Mouse (Mus musculus): ENCODE results near the gene Atcay. TPM values are rescaled to one million over a fixed set of nuclear protein-coding genes. Genes with fewer than 3 reads are reported as not detected.
"Not testable (repeated sequence)": the region's sequence is repeated elsewhere in the genome, so short reads cannot be mapped to it uniquely, and the experiment has no call there.

Gene Atcay
- polyA plus RNA-seq, 1 experiment from 2014 or later, result 0.28 TPM

DNA sequence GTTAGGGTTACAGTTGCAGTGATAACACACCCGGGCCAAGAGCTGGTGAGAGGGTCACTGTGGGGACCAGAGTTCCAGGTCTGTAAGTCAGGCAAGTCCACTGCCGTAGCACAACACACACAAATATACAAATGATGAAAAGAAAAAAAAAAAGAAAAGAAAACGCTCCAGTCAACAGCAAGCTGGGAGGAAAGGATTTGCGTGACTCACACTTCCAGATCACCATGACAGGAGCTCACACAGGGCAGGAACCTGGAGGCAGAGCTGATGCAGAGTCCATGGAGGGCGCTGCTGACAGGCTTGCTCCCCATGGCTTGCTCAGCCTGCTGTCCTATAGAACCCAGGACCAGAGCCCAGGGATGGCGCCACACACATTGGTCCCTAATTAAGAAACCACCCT lies 3.6 kb upstream of the Atcay start:
- Histone ChIP-seq H3K36me3 (no peaks in the 10 kb centered on the region; the same call in 1 of the 2 replicates), H3K4me3 (no peak overlapping the region; the same call in 1 of the 2 replicates), H3K4me1 (peaks cover 43% of the 10 kb centered on the region), H3K27me3 (ENCODE audit: insufficient read depth, poor library complexity, severe bottlenecking) (peaks cover 59% of the 10 kb centered on the region), H3K27ac (no peak overlapping the region), H3K9me3 (no peaks in the 10 kb centered on the region)
- 70% methylated on average over 6 of the region's 6 CpGs for WGBS
- DNase-seq (ENCODE audit: low spot score), result no peak

DNA sequence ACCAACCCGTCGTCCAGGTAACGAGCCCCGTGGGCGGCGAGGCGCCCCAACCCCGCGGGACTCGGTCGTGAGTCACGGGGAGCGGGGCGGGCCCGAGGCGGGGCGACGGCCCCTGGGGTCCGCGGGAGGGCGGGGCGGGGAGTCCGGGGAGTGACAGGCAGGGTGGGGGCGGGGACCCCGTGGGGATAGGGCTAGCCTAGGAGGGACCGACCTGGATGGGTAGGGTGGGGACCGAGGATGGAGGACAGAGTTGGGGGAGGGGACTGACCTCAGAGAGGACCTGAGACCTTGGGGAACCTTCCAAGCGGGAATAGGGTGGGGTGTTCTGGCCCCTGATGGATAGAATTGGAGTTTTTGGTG lies 2.6 kb upstream of the Atcay start:
- no peaks in the 10 kb centered on the region; the same call in 1 of the 2 replicates for H3K36me3 ChIP-seq
- peak overlapping the region; percentile 94 for H3K27ac ChIP-seq
- no peak for DNase-seq (ENCODE audit: low spot score)
- under 1% methylated on average over 27 of the region's 28 CpGs for WGBS
- peak overlapping the region; percentile 84 for H3K4me3 ChIP-seq
- no peaks in the 10 kb centered on the region for H3K9me3 ChIP-seq
- H3K27me3 ChIP-seq (ENCODE audit: insufficient read depth, poor library complexity, severe bottlenecking), result peaks cover 59% of the 10 kb centered on the region
- peaks cover 41% of the 10 kb centered on the region for H3K4me1 ChIP-seq

DNA sequence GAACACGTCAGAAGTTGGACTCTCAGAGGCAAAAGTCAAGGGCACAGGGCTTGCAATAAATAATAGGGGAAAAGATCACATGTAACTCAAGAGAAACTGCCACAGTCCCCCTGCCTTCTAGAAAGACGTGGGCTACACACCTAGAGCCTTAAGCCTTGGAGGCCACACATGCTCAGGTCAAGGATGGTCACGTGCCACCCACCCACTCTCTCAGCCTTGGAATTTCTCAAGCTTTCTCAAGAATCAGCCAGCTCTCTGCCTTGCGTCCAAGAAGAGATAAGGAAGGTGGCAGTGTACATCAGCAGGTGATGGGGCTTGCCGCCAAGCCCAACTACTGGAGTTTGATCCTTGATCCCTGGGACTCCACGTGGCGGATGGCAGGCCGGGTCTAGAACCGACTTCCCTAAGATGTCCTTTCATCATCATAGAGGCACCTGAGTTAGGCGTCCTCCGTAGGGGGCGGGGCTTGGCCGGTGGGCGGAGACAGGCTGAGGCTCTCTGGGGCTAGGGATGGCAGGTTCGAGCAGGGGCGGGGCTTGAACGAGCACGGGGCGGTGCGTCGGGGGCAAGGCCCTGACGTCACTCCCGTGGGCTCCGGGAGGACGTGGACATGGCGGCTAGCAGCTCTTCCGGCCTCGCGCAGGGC lies 2.1 kb upstream of the Atcay start, which contains the start of gene Zfr2:
Gene Zfr2 (plus strand): TSS at position 576 of the 646 bp plus-strand sequence.
- H3K27me3 ChIP-seq (ENCODE audit: insufficient read depth, poor library complexity, severe bottlenecking), result peaks cover 58% of the 10 kb centered on the region
- H3K4me3 ChIP-seq, result peak within 1 kb of the TSS; percentile 84
- DNase-seq (ENCODE audit: low spot score), result peak; percentile 95
- peaks cover 36% of the 10 kb centered on the region for H3K4me1 ChIP-seq
- no peaks in the 10 kb centered on the region; the same call in 1 of the 2 replicates for H3K36me3 ChIP-seq
- 7% methylated on average over 29 of the region's 29 CpGs for WGBS
- H3K27ac ChIP-seq, result peak within 1 kb of the TSS; percentile 94
- no peaks in the 10 kb centered on the region for H3K9me3 ChIP-seq

DNA sequence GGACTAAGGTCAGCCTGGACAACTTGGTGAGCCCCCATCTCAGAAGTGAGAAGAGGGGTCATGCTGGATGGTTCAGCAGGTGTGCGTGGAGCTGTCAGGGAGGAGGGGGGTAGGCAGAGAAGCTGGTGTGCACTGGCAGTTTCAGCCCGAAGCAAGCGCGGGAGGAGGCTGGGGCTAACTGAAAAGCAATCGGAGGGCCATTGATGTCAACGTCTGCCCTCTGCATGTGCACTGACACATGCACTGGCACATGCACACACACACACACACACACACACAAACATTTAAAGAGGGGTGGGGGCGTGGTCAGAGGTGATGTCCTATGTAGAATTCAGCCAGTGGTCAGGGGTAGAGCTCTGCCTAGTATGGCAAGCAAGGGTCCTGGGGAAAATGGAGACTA lies 803 bp upstream of the Atcay start:
- Histone ChIP-seq H3K36me3 (no peaks in the 10 kb centered on the region; the same call in 1 of the 2 replicates), H3K9me3 (no peaks in the 10 kb centered on the region), H3K27me3 (ENCODE audit: insufficient read depth, poor library complexity, severe bottlenecking) (peaks cover 46% of the 10 kb centered on the region), H3K4me1 (peaks cover 31% of the 10 kb centered on the region), H3K27ac (no peak overlapping the region), H3K4me3 (no peak overlapping the region)
- DNase-seq (ENCODE audit: low spot score), result no peak
- whole genome bisulfite sequencing, result 47% methylated on average over 7 of the region's 7 CpGs

DNA sequence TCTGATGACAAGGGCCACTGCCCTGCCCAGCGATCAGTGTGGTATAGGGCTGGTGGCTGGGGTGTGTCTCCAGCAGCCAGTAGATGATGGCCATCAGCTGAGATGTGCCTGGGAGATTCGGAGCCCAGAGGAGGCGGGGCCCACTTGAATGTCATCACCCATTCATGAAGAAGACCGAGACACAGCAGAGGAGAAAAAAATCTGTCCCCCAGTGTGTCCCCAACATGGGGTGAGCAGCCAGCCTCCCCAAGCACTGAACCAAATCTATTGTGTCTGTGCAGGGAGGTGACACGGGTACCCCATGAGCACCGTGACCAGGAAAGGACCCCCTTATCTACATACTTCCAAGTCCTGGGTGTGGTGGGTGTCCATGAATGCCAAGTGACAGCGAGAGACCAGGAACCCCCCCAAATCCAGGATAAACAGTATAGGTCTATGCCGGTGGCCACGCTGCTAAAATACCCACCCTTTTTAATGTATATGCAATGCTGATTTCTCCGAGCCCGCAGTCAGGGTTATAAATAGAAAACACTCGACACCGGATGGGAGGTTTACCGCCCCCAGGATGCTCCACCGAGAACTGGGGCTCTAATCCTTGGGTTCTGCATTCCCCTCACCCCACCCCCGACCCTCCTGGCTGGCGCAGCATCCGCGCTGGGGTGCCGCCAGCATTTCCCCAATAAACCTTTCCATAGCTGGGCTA lies 747 bp downstream of the Atcay start:
- Histone ChIP-seq H3K27ac (no peak overlapping the region), H3K36me3 (no peaks in the 10 kb centered on the region; the same call in 1 of the 2 replicates), H3K4me3 (peak overlapping the region; percentile 44), H3K27me3 (ENCODE audit: insufficient read depth, poor library complexity, severe bottlenecking) (peaks cover 51% of the 10 kb centered on the region), H3K4me1 (peaks cover 31% of the 10 kb centered on the region), H3K9me3 (no peaks in the 10 kb centered on the region)
- WGBS, result 13% methylated on average over 20 of the region's 20 CpGs
- DNase-seq (ENCODE audit: low spot score), result no peak

DNA sequence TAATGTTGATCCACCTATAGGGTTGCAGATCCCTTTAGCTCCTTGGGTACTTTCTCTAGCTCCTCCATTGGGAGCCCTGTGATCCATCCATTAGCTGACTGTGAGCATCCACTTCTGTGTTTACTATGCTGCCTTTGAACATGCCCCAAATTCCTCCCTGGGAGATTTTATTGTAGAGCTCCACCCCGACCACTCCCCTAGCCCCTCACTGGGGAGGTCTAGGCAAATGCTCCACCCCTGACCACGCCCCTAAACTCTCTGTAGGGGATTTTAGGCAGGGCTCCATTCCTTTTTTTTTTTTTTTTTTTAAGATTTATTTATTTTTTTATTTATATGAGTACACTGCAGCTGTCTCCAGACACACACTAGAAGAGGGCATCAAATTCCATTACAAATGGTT lies 6.9 kb downstream of the Atcay start:
- DNase-seq (ENCODE audit: low spot score); H3K9me3 ChIP-seq; H3K4me3 ChIP-seq; H3K36me3 ChIP-seq; H3K4me1 ChIP-seq; H3K27ac ChIP-seq: not testable (repeated sequence)
- H3K27me3 ChIP-seq (ENCODE audit: insufficient read depth, poor library complexity, severe bottlenecking), result peaks cover 24% of the 10 kb centered on the region
- 56% methylated on average over 2 of the region's 2 CpGs for WGBS

DNA sequence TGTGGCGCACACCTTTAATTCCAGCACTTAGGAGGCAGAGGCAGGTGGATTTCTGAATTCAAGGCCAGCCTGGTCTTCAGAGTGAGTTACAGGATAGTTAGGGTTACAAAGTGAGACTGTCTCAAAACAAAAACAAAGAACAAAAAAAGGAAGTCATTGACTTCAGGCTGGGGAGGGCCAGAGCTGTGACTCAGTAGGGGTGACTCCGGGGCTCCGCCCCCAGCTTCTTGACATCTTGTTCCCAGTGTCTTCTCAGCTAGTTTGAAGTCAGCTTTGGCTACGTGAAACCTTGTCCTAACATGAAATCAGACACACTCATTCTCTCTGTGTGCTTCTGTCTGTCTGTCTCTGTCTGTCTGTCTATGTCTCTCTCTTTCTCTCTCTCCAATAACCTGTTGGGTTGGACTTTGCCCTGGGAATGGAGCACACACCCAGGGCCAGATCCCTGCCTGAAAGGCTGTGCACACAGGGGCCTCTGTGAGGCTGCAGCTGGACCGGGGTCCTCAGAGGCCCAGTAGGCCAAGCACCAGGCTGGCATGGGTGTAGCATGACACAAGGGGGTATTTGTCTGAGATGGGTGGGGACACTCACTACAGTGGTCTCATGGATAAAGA lies 9.1 kb downstream of the Atcay start:
- Histone ChIP-seq H3K4me3 (no peak overlapping the region), H3K4me1 (0 out of 2 replicates have a peak, but pooled peaks cover 4% of the 10 kb centered on the region), H3K27ac (no peak overlapping the region), H3K9me3 (no peaks in the 10 kb centered on the region), H3K27me3 (ENCODE audit: insufficient read depth, poor library complexity, severe bottlenecking) (peaks cover 17% of the 10 kb centered on the region; the same call in 1 of the 2 replicates), H3K36me3 (no peaks in the 10 kb centered on the region)
- DNase-seq (ENCODE audit: low spot score), result no peak
- 82% methylated on average over 5 of the region's 5 CpGs for WGBS

DNA sequence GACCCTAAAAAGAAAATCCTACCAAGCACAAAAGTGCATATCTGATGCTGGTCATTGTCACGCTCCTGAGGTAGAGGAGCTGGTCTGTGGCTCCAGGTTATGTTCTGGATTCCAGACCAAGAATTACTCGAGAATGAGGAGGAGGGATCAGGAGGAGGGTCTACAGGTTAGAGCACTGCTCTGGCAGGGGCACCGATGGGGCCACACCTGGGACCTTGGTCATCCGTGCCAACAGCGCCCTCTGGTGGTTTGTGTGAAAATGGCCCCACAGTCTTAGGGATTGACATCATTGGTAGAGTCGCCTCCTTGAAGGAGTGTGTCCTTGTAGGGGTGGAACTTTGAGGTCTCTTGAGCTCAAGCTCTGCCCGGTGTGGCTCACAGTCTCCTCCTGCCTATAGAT lies 12.7 kb downstream of the Atcay start:
- DNase-seq (ENCODE audit: low spot score), result no peak
- peaks cover 12% of the 10 kb centered on the region; the same call in 1 of the 2 replicates for H3K27me3 ChIP-seq (ENCODE audit: insufficient read depth, poor library complexity, severe bottlenecking)
- no peaks in the 10 kb centered on the region for H3K9me3 ChIP-seq
- WGBS, result 37% methylated on average over 7 of the region's 7 CpGs
- 0 out of 2 replicates have a peak, but pooled peaks cover 4% of the 10 kb centered on the region for H3K4me1 ChIP-seq
- H3K4me3 ChIP-seq, result no peak overlapping the region
- H3K36me3 ChIP-seq, result no peaks in the 10 kb centered on the region
- H3K27ac ChIP-seq, result no peak overlapping the region

DNA sequence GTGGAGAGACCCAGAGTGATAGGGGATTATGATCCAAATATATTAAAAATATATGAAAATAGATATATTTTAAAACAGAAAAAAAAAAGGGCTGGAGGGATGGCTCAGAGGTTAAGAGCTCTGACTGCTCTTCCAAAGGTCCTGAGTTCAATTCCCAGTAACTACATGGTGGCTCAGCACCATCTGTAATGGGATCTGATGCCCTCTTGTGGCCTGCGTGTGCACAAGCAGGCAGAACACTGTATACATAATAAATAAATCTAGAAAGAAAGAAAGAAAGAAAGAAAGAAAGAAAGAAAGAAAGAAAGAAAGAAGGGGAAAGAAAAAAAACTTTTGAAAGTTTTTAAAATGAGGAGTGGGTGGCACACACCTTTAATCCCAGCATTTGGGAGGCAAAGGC lies 13.4 kb downstream of the Atcay start:
- H3K4me3 ChIP-seq; H3K4me1 ChIP-seq; H3K9me3 ChIP-seq; DNase-seq (ENCODE audit: low spot score); H3K36me3 ChIP-seq; H3K27ac ChIP-seq: not testable (repeated sequence)
- H3K27me3 ChIP-seq (ENCODE audit: insufficient read depth, poor library complexity, severe bottlenecking), result peaks cover 12% of the 10 kb centered on the region; the same call in 1 of the 2 replicates
- WGBS, result 36% methylated on average over 1 of the region's 1 CpGs

DNA sequence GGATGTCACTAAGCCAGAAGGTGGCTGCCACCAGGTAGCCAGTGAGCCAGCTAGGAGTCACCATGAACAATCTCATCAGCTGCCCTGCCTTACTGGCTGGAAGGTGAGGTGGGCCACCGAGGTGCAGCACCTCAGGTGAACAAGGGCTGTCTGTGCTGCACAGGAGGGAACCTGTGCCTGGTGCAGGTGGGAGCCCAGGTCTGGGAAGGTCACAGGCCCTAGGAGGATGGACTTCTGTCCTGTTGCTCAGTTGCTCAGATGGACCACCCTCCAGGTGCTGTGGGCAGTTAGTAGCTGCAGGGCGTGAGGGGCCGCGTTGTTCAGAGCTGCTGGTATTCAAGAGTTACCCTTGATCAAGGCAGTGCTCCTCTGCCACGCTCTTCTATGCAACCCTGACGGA lies 13.8 kb downstream of the Atcay start:
- H3K4me3 ChIP-seq, result no peak overlapping the region
- no peaks in the 10 kb centered on the region for H3K36me3 ChIP-seq
- no peak overlapping the region for H3K27ac ChIP-seq
- H3K4me1 ChIP-seq, result 0 out of 2 replicates have a peak, but pooled peaks cover 4% of the 10 kb centered on the region
- peaks cover 12% of the 10 kb centered on the region; the same call in 1 of the 2 replicates for H3K27me3 ChIP-seq (ENCODE audit: insufficient read depth, poor library complexity, severe bottlenecking)
- no peak for DNase-seq (ENCODE audit: low spot score)
- WGBS, result 82% methylated on average over 6 of the region's 6 CpGs
- no peaks in the 10 kb centered on the region for H3K9me3 ChIP-seq

DNA sequence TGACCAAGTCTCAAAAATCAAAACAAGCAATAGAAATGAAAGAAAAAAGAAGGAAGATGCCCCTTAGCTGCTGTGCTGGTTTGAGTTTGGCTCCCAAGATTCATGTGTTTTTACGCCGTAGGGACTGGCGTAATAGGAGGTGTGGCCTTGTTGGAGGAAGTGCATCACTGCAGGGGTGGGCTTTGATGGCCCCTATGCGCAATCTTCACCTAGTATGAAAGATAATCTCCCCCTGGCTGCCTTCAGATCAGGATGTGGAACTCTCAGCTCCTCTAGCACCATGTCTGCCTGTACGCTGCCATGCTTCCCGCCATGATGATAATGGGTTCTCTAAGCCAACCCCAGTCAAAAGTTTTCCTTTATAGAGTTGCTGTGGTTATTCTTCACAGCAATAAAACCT lies 14.4 kb downstream of the Atcay start:
- no peak overlapping the region for H3K4me3 ChIP-seq
- H3K9me3 ChIP-seq, result no peaks in the 10 kb centered on the region
- H3K4me1 ChIP-seq, result 0 out of 2 replicates have a peak, but pooled peaks cover 4% of the 10 kb centered on the region
- H3K36me3 ChIP-seq, result no peaks in the 10 kb centered on the region
- 85% methylated on average over 6 of the region's 6 CpGs for WGBS
- no peak overlapping the region for H3K27ac ChIP-seq
- DNase-seq (ENCODE audit: low spot score), result no peak
- H3K27me3 ChIP-seq (ENCODE audit: insufficient read depth, poor library complexity, severe bottlenecking), result peaks cover 12% of the 10 kb centered on the region; the same call in 1 of the 2 replicates

DNA sequence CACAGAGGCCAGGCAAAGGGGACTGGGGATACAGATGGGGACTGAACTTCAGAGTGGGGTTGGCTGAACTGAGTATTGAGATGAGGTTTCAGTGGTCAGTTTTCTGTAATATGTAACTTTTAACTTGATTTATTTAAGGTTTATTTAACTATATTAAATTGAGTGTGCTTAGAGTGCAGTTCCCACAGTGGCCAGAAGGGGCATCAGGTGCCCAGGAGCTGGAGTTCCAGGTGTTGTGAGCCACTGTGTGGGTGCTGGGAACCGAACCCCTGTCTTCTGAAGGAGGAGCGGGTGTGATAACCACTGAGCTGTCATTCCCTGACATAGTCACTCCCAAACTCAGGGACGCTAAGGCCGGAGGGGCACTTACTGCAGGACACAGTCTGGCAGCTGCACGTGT lies 20.5 kb downstream of the Atcay start:
- Histone ChIP-seq H3K36me3 (peaks cover 6% of the 10 kb centered on the region; the same call in 1 of the 2 replicates), H3K27ac (no peak overlapping the region), H3K27me3 (ENCODE audit: insufficient read depth, poor library complexity, severe bottlenecking) (no peaks in the 10 kb centered on the region), H3K4me3 (no peak overlapping the region), H3K9me3 (no peaks in the 10 kb centered on the region), H3K4me1 (0 out of 2 replicates have a peak, but pooled peaks cover under 1% of the 10 kb centered on the region)
- no peak for DNase-seq (ENCODE audit: low spot score)
- 87% methylated on average over 5 of the region's 5 CpGs for WGBS

DNA sequence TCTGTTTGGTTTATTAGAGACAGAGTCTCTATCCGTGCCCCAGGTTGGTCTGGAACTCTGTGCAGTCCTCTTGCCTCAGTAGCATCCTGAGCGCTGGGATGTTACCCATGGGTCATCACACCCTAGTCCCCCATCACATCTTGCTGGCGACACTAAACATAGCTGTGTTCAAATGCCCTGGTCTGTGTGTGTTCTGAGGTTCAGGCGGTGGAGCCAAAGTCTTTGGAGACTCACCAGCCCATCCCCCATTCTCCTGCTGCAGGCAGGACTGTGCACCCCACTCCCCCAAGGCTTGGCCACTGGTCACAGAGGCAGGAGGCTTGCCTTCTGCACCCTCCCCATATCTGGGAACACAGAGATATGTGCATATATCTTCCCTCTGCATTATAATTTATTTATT lies 26.5 kb downstream of the Atcay start:
- WGBS, result 65% methylated on average over 4 of the region's 4 CpGs

More for the DNA sequence above, 26.5 kb downstream of the Atcay start:
- H3K9me3 ChIP-seq, result no peaks in the 10 kb centered on the region
- H3K27ac ChIP-seq, result no peak overlapping the region
- H3K4me1 ChIP-seq, result peaks cover 55% of the 10 kb centered on the region
- H3K36me3 ChIP-seq, result peaks cover 6% of the 10 kb centered on the region; the same call in 1 of the 2 replicates
- no peak for DNase-seq (ENCODE audit: low spot score)
- 0 out of 2 replicates have a peak, but pooled peaks cover 7% of the 10 kb centered on the region for H3K27me3 ChIP-seq (ENCODE audit: insufficient read depth, poor library complexity, severe bottlenecking)
- H3K4me3 ChIP-seq, result no peak overlapping the region
